Mouse (Mus musculus) spleen, adult 2 months (tissue): Measurements from ENCODE around the gene Tex14.
"Not testable (repeated sequence)": the region's sequence is repeated elsewhere in the genome, so short reads cannot be mapped to it uniquely, and the experiment has no call there.

Experiments used
- CTCF ChIP-seq: fragments of 200-500 bp; IDR thresholded peaks from 2 replicates; pipeline ENCODE4 v1.5.1; 2011; ENCODE audit warnings: mild to moderate bottlenecking, inconsistent platforms; ENCODE audit not compliant: insufficient read depth, insufficient read length, insufficient replicate concordance; ENCODE audit errors: extremely low read depth
- POLR2A ChIP-seq: fragments of 200-500 bp; IDR thresholded peaks from 2 replicates; pipeline ENCODE4 v1.6.1; 2011; ENCODE audit warnings: low read depth, low read length, inconsistent platforms

- TF ChIP-seq CTCF, POLR2A: not testable (repeated sequence)
Observed at GRCm38 (mm10) chr11:87431813-87432212, 26.9 kb downstream of the Tex14 start.
